Mouse (Mus musculus) MEL (cell line): Measurements from ENCODE around the gene Upk3b. TPM values are rescaled to one million over a fixed set of nuclear protein-coding genes. Genes with fewer than 3 reads are reported as not detected.

Experiments used
- DNase-seq: peaks from one replicate; pipeline ENCODE4 v3.0.0; 2011; ENCODE audit warnings: low read depth, low spot score
- H3K27ac ChIP-seq: 2 replicates; pipeline ENCODE4 v1.5.1; 2012; ENCODE audit warnings: low read depth, mild to moderate bottlenecking, control low read depth, low read length, moderate library complexity; ENCODE audit not compliant: control insufficient read depth
- H3K27me3 ChIP-seq, 2 experiments: fragments of 150-350 bp in 1 of 2; sonication (generic) in 1 of 2; 2 replicates each; pipeline ENCODE4 v1.6.1; 2012; ENCODE audit warnings: low read length in 2 of 2, mild to moderate bottlenecking in 2 of 2, improper control_type of control experiment in 1 of 2, moderate library complexity in 1 of 2; ENCODE audit not compliant: insufficient read depth in 2 of 2, control insufficient read depth in 1 of 2
- H3K36me3 ChIP-seq, 2 experiments: 2 replicates each; pipeline ENCODE4 v1.6.1; 2012 to 2014; ENCODE audit warnings: low read length in 2 of 2, improper control_type of control experiment in 1 of 2, inconsistent platforms in 1 of 2, mild to moderate bottlenecking in 1 of 2; ENCODE audit not compliant: insufficient read depth in 2 of 2, control insufficient read depth in 1 of 2
- H3K4me1 ChIP-seq, 2 experiments: fragments of 150-350 bp in 1 of 2; sonication (generic) in 1 of 2; 2 replicates each; pipeline ENCODE4 v1.6.1; 2012; ENCODE audit warnings: low read length in 2 of 2, improper control_type of control experiment in 1 of 2, mild to moderate bottlenecking in 1 of 2; ENCODE audit not compliant: insufficient read depth in 2 of 2, control insufficient read depth in 1 of 2
- H3K4me3 ChIP-seq, 2 experiments: fragments of 150-350 bp in 1 of 2; sonication (generic) in 1 of 2; 2 replicates each; pipeline ENCODE4 v1.5.1; 2012; ENCODE audit warnings: low read depth in 2 of 2, low read length in 2 of 2, mild to moderate bottlenecking in 2 of 2, moderate library complexity in 2 of 2, control low read depth in 1 of 2, improper control_type of control experiment in 1 of 2; ENCODE audit not compliant: control insufficient read depth in 1 of 2, insufficient read depth in 1 of 2
- H3K79me2 ChIP-seq: 2 replicates; pipeline ENCODE4 v1.6.1; 2012; ENCODE audit warnings: mild to moderate bottlenecking, low read length, moderate library complexity; ENCODE audit not compliant: control insufficient read depth, poor library complexity, insufficient read depth
- H3K9ac ChIP-seq: 2 replicates; pipeline ENCODE4 v1.6.1; 2012; ENCODE audit warnings: low read depth, mild to moderate bottlenecking, control low read depth, low read length, moderate library complexity; ENCODE audit not compliant: control insufficient read depth, poor library complexity, severe bottlenecking
- H3K9me3 ChIP-seq: fragments of 150-350 bp; sonication (generic); replicated peaks from 2 replicates; pipeline ENCODE4 v1.6.1; 2012; ENCODE audit warnings: mild to moderate bottlenecking, low read length, improper control_type of control experiment, moderate library complexity; ENCODE audit not compliant: insufficient read depth
- CHD1 ChIP-seq: IDR thresholded peaks from 2 replicates; pipeline ENCODE4 v1.6.1; 2012; ENCODE audit warnings: low read depth, mild to moderate bottlenecking, inconsistent platforms, low read length, improper control_type of control experiment
- CHD2 ChIP-seq: IDR thresholded peaks from 2 replicates; pipeline ENCODE4 v1.6.1; 2011; ENCODE audit warnings: low read length, improper control_type of control experiment
- CTCF ChIP-seq, 3 experiments: IDR thresholded peaks in 2 of 3; conservative IDR thresholded peaks in 1 of 3; 2 replicates each; pipeline ENCODE4 v1.5.1; 2011 to 2012; ENCODE audit warnings: low read length in 3 of 3, low read depth in 2 of 3, mild to moderate bottlenecking in 2 of 3, improper control_type of control experiment in 1 of 3, inconsistent platforms in 1 of 3, mixed read lengths in 1 of 3, moderate library complexity in 1 of 3; ENCODE audit not compliant: control insufficient read depth in 1 of 3, insufficient read depth in 1 of 3, poor library complexity in 1 of 3, severe bottlenecking in 1 of 3
- E2F4 ChIP-seq: IDR thresholded peaks from 2 replicates; pipeline ENCODE4 v1.6.1; 2011; ENCODE audit warnings: low read depth, low read length, improper control_type of control experiment, borderline replicate concordance
- ETS1 ChIP-seq: IDR thresholded peaks from 2 replicates; pipeline ENCODE4 v1.6.1; 2012; ENCODE audit warnings: low read depth, mild to moderate bottlenecking, inconsistent platforms, low read length, improper control_type of control experiment, moderate library complexity
- JUND ChIP-seq: IDR thresholded peaks from 2 replicates; pipeline ENCODE4 v1.6.1; 2011; ENCODE audit warnings: low read depth, mild to moderate bottlenecking, improper control_type of control experiment, low read length
- MAX ChIP-seq: IDR thresholded peaks from 2 replicates; pipeline ENCODE4 v1.6.1; 2011; ENCODE audit warnings: low read length, improper control_type of control experiment
- MAZ ChIP-seq: IDR thresholded peaks from 2 replicates; pipeline ENCODE4 v1.6.1; 2012; ENCODE audit warnings: low read depth, mild to moderate bottlenecking, inconsistent platforms, low read length, improper control_type of control experiment
- MEF2A ChIP-seq: IDR thresholded peaks from 2 replicates; pipeline ENCODE4 v1.6.1; 2014; ENCODE audit warnings: low read depth, mild to moderate bottlenecking, inconsistent platforms, low read length, improper control_type of control experiment; ENCODE audit not compliant: poor library complexity, insufficient replicate concordance, severe bottlenecking; ENCODE audit errors: extremely low read depth
- MXI1 ChIP-seq: IDR thresholded peaks from 2 replicates; pipeline ENCODE4 v1.6.1; 2011; ENCODE audit warnings: mild to moderate bottlenecking, low read depth, low read length, improper control_type of control experiment
- MYB ChIP-seq: IDR thresholded peaks from 2 replicates; pipeline ENCODE4 v1.6.1; 2011; ENCODE audit warnings: mild to moderate bottlenecking, low read depth, low read length, improper control_type of control experiment
- MYC ChIP-seq: IDR thresholded peaks from 2 replicates; pipeline ENCODE4 v1.6.1; 2011; ENCODE audit warnings: low read depth, mild to moderate bottlenecking, low read length, improper control_type of control experiment, moderate library complexity
- NELFE ChIP-seq: IDR thresholded peaks from 2 replicates; pipeline ENCODE4 v1.6.1; 2011; ENCODE audit warnings: low read depth, low read length, improper control_type of control experiment
- NRF1 ChIP-seq: IDR thresholded peaks from 2 replicates; pipeline ENCODE4 v1.6.1; 2014; ENCODE audit warnings: low read depth, mild to moderate bottlenecking, inconsistent platforms, low read length, improper control_type of control experiment, moderate library complexity; ENCODE audit not compliant: poor library complexity, insufficient read depth, severe bottlenecking
- POLR2A ChIP-seq, 2 experiments: IDR thresholded peaks; 2 replicates each; pipeline ENCODE4 v1.6.1; 2011 to 2012; ENCODE audit warnings: low read length in 2 of 2, mild to moderate bottlenecking in 2 of 2, control low read depth in 1 of 2, improper control_type of control experiment in 1 of 2, low read depth in 1 of 2, moderate library complexity in 1 of 2; ENCODE audit not compliant: control insufficient read depth in 1 of 2, insufficient read depth in 1 of 2, poor library complexity in 1 of 2
- POLR2AphosphoS5 ChIP-seq: IDR thresholded peaks from 2 replicates; pipeline ENCODE4 v1.6.1; 2012; ENCODE audit warnings: low read depth, borderline replicate concordance, mild to moderate bottlenecking, inconsistent platforms, low read length, moderate library complexity, mixed read lengths
- RAD21 ChIP-seq: IDR thresholded peaks from 2 replicates; pipeline ENCODE4 v1.6.1; 2011; ENCODE audit warnings: mild to moderate bottlenecking, low read depth, low read length, improper control_type of control experiment
- RCOR1 ChIP-seq: IDR thresholded peaks from 2 replicates; pipeline ENCODE4 v1.6.1; 2012; ENCODE audit warnings: low read depth, mild to moderate bottlenecking, inconsistent platforms, low read length, improper control_type of control experiment
- SIN3A ChIP-seq: IDR thresholded peaks from 2 replicates; pipeline ENCODE4 v1.6.1; 2012; ENCODE audit warnings: low read length, improper control_type of control experiment, inconsistent platforms
- SMC3 ChIP-seq: IDR thresholded peaks from 2 replicates; pipeline ENCODE4 v1.6.1; 2011; ENCODE audit warnings: low read depth, low read length, improper control_type of control experiment
- TAL1 ChIP-seq: IDR thresholded peaks from 2 replicates; pipeline ENCODE4 v1.6.1; 2012; ENCODE audit warnings: mild to moderate bottlenecking, inconsistent platforms, low read length, moderate library complexity, mixed read lengths
- TBP ChIP-seq: IDR thresholded peaks from 2 replicates; pipeline ENCODE4 v1.8.0; 2011; ENCODE audit warnings: low read depth, low read length, improper control_type of control experiment
- USF1 ChIP-seq: IDR thresholded peaks from 2 replicates; pipeline ENCODE4 v1.6.1; 2014; ENCODE audit warnings: low read depth, mild to moderate bottlenecking, inconsistent platforms, low read length, improper control_type of control experiment, moderate library complexity
- USF2 ChIP-seq, 2 experiments: IDR thresholded peaks; 2 replicates each; pipeline ENCODE4 v1.6.1; 2011 to 2012; ENCODE audit warnings: improper control_type of control experiment in 2 of 2, low read length in 2 of 2, borderline replicate concordance in 1 of 2, inconsistent platforms in 1 of 2, low read depth in 1 of 2, mild to moderate bottlenecking in 1 of 2; ENCODE audit not compliant: insufficient read depth in 1 of 2
- ZKSCAN1 ChIP-seq: IDR thresholded peaks from 2 replicates; pipeline ENCODE4 v1.6.1; 2012; ENCODE audit warnings: low read depth, mild to moderate bottlenecking, inconsistent platforms, low read length, improper control_type of control experiment, moderate library complexity
- ZMIZ1 ChIP-seq: IDR thresholded peaks from 2 replicates; pipeline ENCODE4 v1.6.1; 2012; ENCODE audit warnings: low read depth, mild to moderate bottlenecking, inconsistent platforms, low read length, improper control_type of control experiment, moderate library complexity
- ZNF384 ChIP-seq: IDR thresholded peaks from 2 replicates; pipeline ENCODE4 v1.6.1; 2012; ENCODE audit warnings: low read depth, mild to moderate bottlenecking, inconsistent platforms, low read length, improper control_type of control experiment
- polyA plus RNA-seq, 2 experiments: library from polyadenylated mRNA; stranded (reverse) in 1 of 2; unstranded in 1 of 2; fragments of >175 nt in 1 of 2; fragments of >200 nt in 1 of 2; gene quantifications; 2 replicates each; pipeline versions ENCODE4 v1.2.1 to v1.2.4; 2012; ENCODE audit warnings: low replicate concordance in 2 of 2, low read depth in 1 of 2; ENCODE audit not compliant: insufficient read length in 2 of 2, insufficient read depth in 1 of 2, missing spikeins in 1 of 2
- total RNA-seq: library from RNA; depleted of rRNA; stranded (reverse); fragments of 300-350 nt; gene quantifications from 2 replicates; pipeline ENCODE4 v1.2.3, GENCODE M21; 2012

The Upk3b gene
- total and polyA plus RNA-seq, 3 experiments = not detected

GRCm38 (mm10) chr5:136015586-136015985 lies 22.7 kb upstream of the Upk3b start:
- peaks cover 0 to 3% of the 10 kb centered on the region in 2 experiments; a peak in 1 of 4 replicates for H3K36me3 ChIP-seq
- peaks cover 0 to 3% of the 10 kb centered on the region in 2 experiments; a peak in 1 of 4 replicates for H3K4me1 ChIP-seq
- no peaks in the 10 kb centered on the region for H3K9me3 ChIP-seq
- H3K4me3 ChIP-seq = no peak overlapping the region
- H3K9ac ChIP-seq = no peak overlapping the region
- no peak for DNase-seq
- no peaks in the 10 kb centered on the region for H3K79me2 ChIP-seq
- TF ChIP-seq USF1 = no peak
- TF ChIP-seq JUND = no peak
- no peak for TF ChIP-seq NRF1
- no peak for TF ChIP-seq E2F4
- TF ChIP-seq POLR2A (IDR thresholded peaks at IDR 0.05; ENCODE audit: control insufficient read depth in 1 of 2, insufficient read depth in 1 of 2, low read depth in 1 of 2, low read length in 2 of 2, poor library complexity in 1 of 2) = no peak
- no peak for TF ChIP-seq MAZ
- no peak for TF ChIP-seq RCOR1
- no peak for TF ChIP-seq TAL1
- TF ChIP-seq MEF2A = no peak
- TF ChIP-seq ZMIZ1 = no peak
- TF ChIP-seq NELFE = no peak
- TF ChIP-seq CHD2 = no peak
- TF ChIP-seq SIN3A = no peak
- TF ChIP-seq CTCF (IDR thresholded peaks at IDR 0.05 in 2 of 3, conservative IDR thresholded peaks at IDR 0.05 in 1 of 3; ENCODE audit: control insufficient read depth in 1 of 3, insufficient read depth in 1 of 3, low read depth in 2 of 3, low read length in 3 of 3, poor library complexity in 1 of 3, severe bottlenecking in 1 of 3) = no peak
- no peak for TF ChIP-seq POLR2AphosphoS5
- H3K27me3 ChIP-seq = no peaks in the 10 kb centered on the region
- no peak overlapping the region for H3K27ac ChIP-seq

- H3K4me3 ChIP-seq = no peak overlapping the region
- peaks cover 0 to 3% of the 10 kb centered on the region in 2 experiments; a peak in 1 of 4 replicates for H3K36me3 ChIP-seq
- TF ChIP-seq SIN3A (no peak), USF2 (IDR thresholded peaks at IDR 0.05; ENCODE audit: borderline replicate concordance in 1 of 2, insufficient read depth in 1 of 2, low read depth in 1 of 2, low read length in 2 of 2) (no peak), RCOR1 (no peak), ETS1 (no peak), POLR2A (IDR thresholded peaks at IDR 0.05; ENCODE audit: control insufficient read depth in 1 of 2, insufficient read depth in 1 of 2, low read depth in 1 of 2, low read length in 2 of 2, poor library complexity in 1 of 2) (no peak), TBP (no peak), ZNF384 (no peak), MXI1 (no peak), JUND (no peak), E2F4 (no peak), MAZ (no peak), RAD21 (no peak), MYC (no peak), MYB (no peak), ZKSCAN1 (no peak), MEF2A (no peak), CHD2 (no peak), CHD1 (no peak), SMC3 (no peak), MAX (no peak)
- TF ChIP-seq, all 39 proteins: peak for 0
- DNase-seq = peak; percentile 32
- H3K27ac ChIP-seq = no peak overlapping the region
- no peaks in the 10 kb centered on the region for H3K9me3 ChIP-seq
- H3K79me2 ChIP-seq = no peaks in the 10 kb centered on the region
- H3K4me1 ChIP-seq = peaks cover 0 to 3% of the 10 kb centered on the region in 2 experiments; a peak in 1 of 4 replicates
- no peak overlapping the region for H3K9ac ChIP-seq
- no peaks in the 10 kb centered on the region for H3K27me3 ChIP-seq
Observed at GRCm38 (mm10) chr5:136016014-136016876, 22.1 kb upstream of the Upk3b start.
